Mouse (Mus musculus) myocyte (in vitro differentiated cells): ENCODE results near the gene Ldhal6b. TPM values are rescaled to one million over a fixed set of nuclear protein-coding genes. Genes with fewer than 3 reads are reported as not detected.

Source experiments
- H3K27me3 ChIP-seq: one replicate; pipeline ENCODE4 v1.6.1; 2011; ENCODE audit not compliant: control insufficient read depth, insufficient read depth, insufficient read length
- H3K36me3 ChIP-seq: one replicate; pipeline ENCODE4 v1.6.1; 2011; ENCODE audit not compliant: control insufficient read depth, insufficient read depth
- H3K4me2 ChIP-seq: one replicate; pipeline ENCODE4 v1.6.1; 2011; ENCODE audit warnings: low read depth, control low read depth
- H3K4me3 ChIP-seq: one replicate; pipeline ENCODE4 v1.5.1; 2011; ENCODE audit warnings: mild to moderate bottlenecking, control low read depth, moderate library complexity
- H3K79me2 ChIP-seq: one replicate; pipeline ENCODE4 v1.6.1; 2011; ENCODE audit not compliant: control insufficient read depth, insufficient read depth
- H3ac ChIP-seq: one replicate; pipeline ENCODE4 v1.6.1; 2011; ENCODE audit not compliant: control insufficient read depth, insufficient read length
- CEBPB ChIP-seq: IDR thresholded peaks from 2 replicates; pipeline ENCODE4 v1.6.1; 2011; ENCODE audit warnings: mild to moderate bottlenecking, moderate library complexity; ENCODE audit not compliant: poor library complexity, insufficient read depth, severe bottlenecking
- E2F4 ChIP-seq: IDR thresholded peaks from one replicate; pipeline ENCODE4 v1.6.1; 2011; ENCODE audit warnings: mild to moderate bottlenecking, control low read depth, moderate library complexity; ENCODE audit not compliant: insufficient read depth
- MAX ChIP-seq: IDR thresholded peaks from one replicate; pipeline ENCODE4 v1.6.1; 2011; ENCODE audit warnings: low read depth, mild to moderate bottlenecking, control low read depth
- MYOD1 ChIP-seq, 3 experiments: IDR thresholded peaks; one replicate each; pipeline ENCODE4 v1.6.1; 2011; ENCODE audit warnings: control low read depth in 2 of 3, low read depth in 2 of 3, mild to moderate bottlenecking in 2 of 3, moderate library complexity in 1 of 3; ENCODE audit not compliant: insufficient read length in 2 of 3, control insufficient read depth in 1 of 3
- MYOG ChIP-seq, 3 experiments: IDR thresholded peaks; one replicate each; pipeline ENCODE4 v1.6.1; 2011; ENCODE audit warnings: control low read depth in 2 of 3, low read depth in 2 of 3, mild to moderate bottlenecking in 2 of 3; ENCODE audit not compliant: insufficient read length in 2 of 3, control insufficient read depth in 1 of 3, insufficient read depth in 1 of 3
- POLR2A ChIP-seq: IDR thresholded peaks from one replicate; pipeline ENCODE4 v1.6.1; 2011; ENCODE audit warnings: low read depth, mild to moderate bottlenecking, control low read depth, moderate library complexity; ENCODE audit not compliant: insufficient read length
- POLR2AphosphoS2 ChIP-seq: IDR thresholded peaks from one replicate; pipeline ENCODE4 v1.6.1; 2011; ENCODE audit warnings: low read depth, control low read depth; ENCODE audit not compliant: insufficient read length
- REST ChIP-seq: IDR thresholded peaks from one replicate; pipeline ENCODE4 v1.6.1; 2011; ENCODE audit warnings: mild to moderate bottlenecking, control low read depth, moderate library complexity; ENCODE audit not compliant: insufficient read depth, insufficient read length
- SRF ChIP-seq: IDR thresholded peaks from one replicate; pipeline ENCODE4 v1.6.1; 2011; ENCODE audit warnings: low read depth; ENCODE audit not compliant: control insufficient read depth, insufficient read length
- TCF12 ChIP-seq: IDR thresholded peaks from one replicate; pipeline ENCODE4 v1.6.1; 2011; ENCODE audit warnings: mild to moderate bottlenecking, control low read depth; ENCODE audit not compliant: poor library complexity, insufficient read depth, severe bottlenecking
- TCF3 ChIP-seq: IDR thresholded peaks from one replicate; pipeline ENCODE4 v1.6.1; 2011; ENCODE audit warnings: low read depth, control low read depth; ENCODE audit not compliant: insufficient read length
- USF1 ChIP-seq: IDR thresholded peaks from one replicate; pipeline ENCODE4 v1.6.1; 2011; ENCODE audit warnings: low read depth, mild to moderate bottlenecking, control low read depth, moderate library complexity
- polyA plus RNA-seq: library from polyadenylated mRNA; unstranded; fragments of >200 nt; fragmentation: generic; extraction: Trizol; gene quantifications from one replicate; pipeline ENCODE4 v1.2.1, GENCODE M21; 2012; ENCODE audit warnings: missing spikeins

Gene Ldhal6b
- polyA plus RNA-seq, 1 experiment: 0.06 TPM

DNA sequence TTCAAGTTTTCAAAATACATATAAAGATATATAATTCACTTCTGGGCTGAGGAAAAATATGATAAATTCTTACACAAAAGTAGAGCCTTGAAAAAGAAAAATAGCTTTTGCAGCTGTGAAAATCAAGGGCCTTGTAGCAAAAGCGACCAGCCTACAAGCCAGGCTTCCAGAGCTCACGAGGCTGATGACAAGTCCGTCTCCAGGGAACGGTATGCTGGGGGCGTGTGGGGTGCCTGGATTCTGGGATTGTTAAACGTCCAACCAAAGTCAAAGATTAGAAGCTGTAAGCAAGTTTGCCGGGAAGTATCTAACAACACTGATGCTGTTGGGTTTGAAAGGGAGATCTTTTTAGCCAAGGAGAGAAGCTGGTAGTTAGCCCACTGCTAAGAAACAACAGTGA lies 47.0 kb downstream of the Ldhal6b start:
- no peaks in the 10 kb centered on the region for H3K27me3 ChIP-seq
- no peaks in the 10 kb centered on the region for H3K79me2 ChIP-seq
- H3K4me2 ChIP-seq: no peak overlapping the region
- H3K36me3 ChIP-seq: no peaks in the 10 kb centered on the region
- H3ac ChIP-seq: no peak overlapping the region
- TF ChIP-seq MAX (no peak), TCF3 (no peak), TCF12 (no peak), E2F4 (no peak), CEBPB (no peak), SRF (no peak), POLR2A (no peak), MYOG (IDR thresholded peaks at IDR 0.05; ENCODE audit: control insufficient read depth in 1 of 3, insufficient read depth in 1 of 3, insufficient read length in 2 of 3, low read depth in 2 of 3) (no peak), REST (no peak), POLR2AphosphoS2 (no peak), MYOD1 (IDR thresholded peaks at IDR 0.05; ENCODE audit: control insufficient read depth in 1 of 3, insufficient read length in 2 of 3, low read depth in 2 of 3) (no peak), USF1 (no peak)
- no peak overlapping the region for H3K4me3 ChIP-seq

DNA sequence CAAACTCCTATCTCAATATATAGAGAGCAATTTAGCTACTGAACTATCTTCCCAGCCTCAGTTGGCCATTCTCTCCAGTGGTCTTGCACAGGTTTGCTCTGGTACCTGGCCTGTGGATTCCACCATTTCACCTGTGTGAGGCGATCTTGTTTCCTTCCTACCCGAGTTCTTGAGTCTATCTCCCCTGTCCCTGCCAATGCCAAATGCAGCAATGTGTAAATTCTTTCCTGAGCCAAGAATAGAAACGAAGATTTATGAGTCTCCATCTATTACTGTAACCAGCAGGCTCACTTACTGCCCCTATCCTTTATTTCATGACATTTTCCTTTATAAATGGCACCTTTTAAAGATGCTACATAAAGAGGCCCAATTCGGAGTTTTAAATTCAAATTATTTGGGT lies 47.5 kb downstream of the Ldhal6b start:
- H3K36me3 ChIP-seq: no peaks in the 10 kb centered on the region
- no peak overlapping the region for H3K4me3 ChIP-seq
- H3K79me2 ChIP-seq: no peaks in the 10 kb centered on the region
- H3ac ChIP-seq: no peak overlapping the region
- H3K4me2 ChIP-seq: no peak overlapping the region
- peaks cover under 1% of the 10 kb centered on the region for H3K27me3 ChIP-seq
- TF ChIP-seq POLR2A (no peak), TCF12 (no peak), CEBPB (no peak), USF1 (no peak), MYOD1 (IDR thresholded peaks at IDR 0.05; ENCODE audit: control insufficient read depth in 1 of 3, insufficient read length in 2 of 3, low read depth in 2 of 3) (no peak), TCF3 (no peak), MAX (no peak)

Other genes with a start within 250 kb of the Ldhal6b start
- 80.9 TPM for gene Tmem242, start 21.5 kb upstream of the Ldhal6b start, polyA plus RNA-seq
- gene Zdhhc14, start 73.8 kb upstream of the Ldhal6b start, polyA plus RNA-seq: 0.86 TPM